Mouse (Mus musculus): ENCODE data around the gene Tmem41b. TPM values are rescaled to one million over a fixed set of nuclear protein-coding genes. Genes with fewer than 3 reads are reported as not detected.
"Not testable (repeated sequence)": the region's sequence is repeated elsewhere in the genome, so short reads cannot be mapped to it uniquely, and the experiment has no call there.

The Tmem41b gene
- polyA plus RNA-seq, 1 experiment from 2014 or later: 62.6 TPM

DNA sequence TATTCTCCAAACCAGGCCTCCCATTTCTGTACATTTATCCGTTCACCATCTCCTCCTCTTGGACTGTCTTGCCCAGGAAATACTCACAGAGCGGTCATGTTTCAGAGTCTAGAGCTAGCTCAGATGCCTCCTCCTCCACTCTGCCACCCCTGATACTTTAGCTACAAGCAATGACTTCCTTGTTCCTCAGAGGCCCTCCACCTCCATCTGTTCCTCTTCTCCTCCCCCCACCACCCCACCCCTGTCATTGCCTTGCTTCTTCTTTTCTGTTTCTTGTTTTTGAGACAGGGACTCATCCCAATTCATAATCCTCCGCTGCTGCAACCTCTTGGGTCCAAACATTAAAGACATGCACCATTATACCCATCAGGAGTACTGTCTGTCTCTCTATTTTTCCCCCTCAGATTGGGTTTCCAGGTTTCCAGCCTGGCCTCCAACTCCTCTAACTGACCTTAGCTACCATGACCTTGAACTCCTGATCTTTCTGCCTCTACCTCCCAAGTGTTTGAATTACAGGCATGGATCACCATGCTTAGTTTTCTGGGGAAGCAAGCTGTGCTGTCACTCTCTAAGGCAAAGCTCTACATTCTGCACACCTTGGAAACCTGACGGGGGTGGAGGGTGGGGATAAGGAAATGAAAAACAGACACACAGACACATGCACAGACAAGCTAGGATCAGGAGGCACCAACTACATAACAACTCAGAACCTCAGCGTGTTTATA, 19.9 kb upstream of the Tmem41b start:
- WGBS: 83% methylated on average over 5 of the region's 5 CpGs
- no peak overlapping the region for H3K4me2 ChIP-seq
- no peak overlapping the region for H3K4me3 ChIP-seq (replicated peaks)
- ATAC-seq (ENCODE audit: low FRiP score): no peak
- H3K36me3 ChIP-seq: no peaks in the 10 kb centered on the region
- no peak overlapping the region for H3K27ac ChIP-seq (replicated peaks)
- no peak overlapping the region for H3K9ac ChIP-seq (replicated peaks)
- no peaks in the 10 kb centered on the region for H3K27me3 ChIP-seq (replicated peaks)
- no peaks in the 10 kb centered on the region for H3K4me1 ChIP-seq
- H3K9me3 ChIP-seq (replicated peaks): no peaks in the 10 kb centered on the region

DNA sequence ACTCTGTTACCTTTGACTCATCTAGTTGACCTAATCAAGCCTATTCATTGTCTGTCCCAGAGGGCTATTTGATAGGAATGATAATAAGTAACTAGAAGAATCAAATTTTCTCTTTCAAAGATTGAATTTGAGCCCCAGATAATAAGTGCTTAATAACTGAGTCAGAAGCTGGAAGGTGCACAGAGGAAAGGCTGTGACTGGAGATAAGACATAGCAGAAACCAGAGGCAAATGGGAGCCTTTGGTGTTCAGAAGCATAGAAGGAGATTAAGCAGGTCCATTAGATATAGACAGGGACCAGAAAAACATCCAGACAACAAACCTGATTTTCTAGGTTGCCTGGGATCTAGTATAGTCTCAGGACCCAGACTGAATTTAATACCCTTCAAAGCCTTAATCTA, 19.2 kb upstream of the Tmem41b start:
- H3K4me2 ChIP-seq: no peak overlapping the region
- H3K9ac ChIP-seq (replicated peaks): no peak overlapping the region
- no peaks in the 10 kb centered on the region for H3K4me1 ChIP-seq
- ATAC-seq (ENCODE audit: low FRiP score): no peak
- no peaks in the 10 kb centered on the region for H3K27me3 ChIP-seq (replicated peaks)
- no peaks in the 10 kb centered on the region for H3K9me3 ChIP-seq (replicated peaks)
- H3K27ac ChIP-seq (replicated peaks): no peak overlapping the region
- H3K36me3 ChIP-seq: no peaks in the 10 kb centered on the region
- H3K4me3 ChIP-seq (replicated peaks): no peak overlapping the region

DNA sequence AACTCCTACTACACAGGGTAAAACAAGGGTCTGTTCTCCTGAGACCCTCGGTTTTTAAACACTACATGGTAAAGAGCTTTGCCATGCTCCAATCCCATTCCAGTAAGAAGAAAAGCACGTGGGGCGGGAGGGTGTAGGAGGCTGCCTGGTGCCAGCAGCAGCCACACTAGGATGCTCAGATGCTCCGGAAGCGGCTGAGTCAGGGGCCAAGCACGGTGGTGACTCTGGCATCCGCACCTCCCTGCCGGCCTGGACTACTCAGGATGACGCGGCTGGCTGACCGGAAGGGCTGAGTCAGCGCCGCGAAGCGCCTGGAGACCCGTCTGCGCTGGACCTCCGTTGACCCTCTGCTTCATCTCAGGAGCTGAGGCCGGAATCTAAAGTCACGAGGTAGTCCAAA, 16.2 kb upstream of the Tmem41b start:
- H3K9ac ChIP-seq (replicated peaks): peak overlapping the region; percentile 41
- ATAC-seq (ENCODE audit: low FRiP score): peak; percentile 61; the same call in 1 of the 2 replicates
- H3K4me2 ChIP-seq: peak overlapping the region; percentile 54
- no peak overlapping the region for H3K27ac ChIP-seq (replicated peaks)
- no peaks in the 10 kb centered on the region for H3K4me1 ChIP-seq
- H3K9me3 ChIP-seq (replicated peaks): no peaks in the 10 kb centered on the region
- 27% methylated on average over 20 of the region's 20 CpGs for WGBS
- no peaks in the 10 kb centered on the region for H3K27me3 ChIP-seq (replicated peaks)
- H3K4me3 ChIP-seq (replicated peaks): peak overlapping the region; percentile 4; the same call in 1 of the 2 replicates
- no peaks in the 10 kb centered on the region for H3K36me3 ChIP-seq

DNA sequence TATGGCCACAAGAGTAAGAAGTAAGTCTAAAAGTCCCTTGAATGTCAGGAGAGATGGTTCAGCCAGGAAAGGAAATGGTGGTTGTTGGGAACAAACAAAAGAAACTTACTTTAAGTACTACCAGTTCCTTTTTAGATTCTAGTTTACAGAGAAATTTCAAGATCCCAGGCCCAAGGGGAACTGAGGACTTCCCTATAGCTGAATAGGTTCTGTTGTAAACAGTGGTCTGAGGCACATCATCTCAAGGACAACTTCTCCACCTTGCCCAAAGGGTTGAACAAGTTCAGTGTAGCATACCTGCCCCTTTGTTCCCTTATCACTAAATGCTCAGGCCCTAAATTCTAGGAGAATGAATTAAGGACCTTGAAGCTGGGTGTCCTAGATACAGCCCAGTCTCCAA, 15.4 kb upstream of the Tmem41b start:
- Histone ChIP-seq H3K9ac (replicated peaks) (no peak overlapping the region), H3K4me1 (no peaks in the 10 kb centered on the region), H3K27me3 (replicated peaks) (no peaks in the 10 kb centered on the region), H3K4me3 (replicated peaks) (no peak overlapping the region), H3K36me3 (no peaks in the 10 kb centered on the region), H3K27ac (replicated peaks) (no peak overlapping the region), H3K9me3 (replicated peaks) (no peaks in the 10 kb centered on the region), H3K4me2 (no peak overlapping the region)
- ATAC-seq (ENCODE audit: low FRiP score): no peak

DNA sequence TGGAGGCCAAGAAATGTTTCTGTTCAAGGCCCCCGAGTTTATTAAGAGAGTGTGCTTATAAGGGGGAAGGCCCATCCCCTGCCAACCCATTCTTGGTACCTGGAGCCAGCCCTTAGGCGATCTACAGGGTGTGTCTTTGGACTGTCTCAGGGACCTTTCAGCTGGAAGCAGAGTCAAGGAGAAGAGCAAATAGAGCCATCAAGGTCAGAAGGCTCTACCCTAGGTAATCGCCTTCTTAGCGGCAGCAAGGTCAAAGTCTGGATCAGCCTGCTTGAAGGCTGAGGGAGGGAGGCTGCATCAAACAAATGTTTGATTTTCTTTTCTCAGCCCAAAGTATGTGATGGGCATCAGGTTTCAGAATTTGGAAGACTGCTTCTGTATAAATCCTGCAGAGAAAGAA, 11.7 kb upstream of the Tmem41b start:
- H3K9me3 ChIP-seq (replicated peaks): no peaks in the 10 kb centered on the region
- H3K27ac ChIP-seq (replicated peaks): no peak overlapping the region
- H3K27me3 ChIP-seq (replicated peaks): no peaks in the 10 kb centered on the region
- WGBS: 90% methylated on average over 4 of the region's 4 CpGs
- no peak overlapping the region for H3K4me3 ChIP-seq (replicated peaks)
- no peak for ATAC-seq (ENCODE audit: low FRiP score)
- H3K36me3 ChIP-seq: no peaks in the 10 kb centered on the region
- H3K9ac ChIP-seq (replicated peaks): no peak overlapping the region
- no peak overlapping the region for H3K4me2 ChIP-seq
- no peaks in the 10 kb centered on the region for H3K4me1 ChIP-seq

DNA sequence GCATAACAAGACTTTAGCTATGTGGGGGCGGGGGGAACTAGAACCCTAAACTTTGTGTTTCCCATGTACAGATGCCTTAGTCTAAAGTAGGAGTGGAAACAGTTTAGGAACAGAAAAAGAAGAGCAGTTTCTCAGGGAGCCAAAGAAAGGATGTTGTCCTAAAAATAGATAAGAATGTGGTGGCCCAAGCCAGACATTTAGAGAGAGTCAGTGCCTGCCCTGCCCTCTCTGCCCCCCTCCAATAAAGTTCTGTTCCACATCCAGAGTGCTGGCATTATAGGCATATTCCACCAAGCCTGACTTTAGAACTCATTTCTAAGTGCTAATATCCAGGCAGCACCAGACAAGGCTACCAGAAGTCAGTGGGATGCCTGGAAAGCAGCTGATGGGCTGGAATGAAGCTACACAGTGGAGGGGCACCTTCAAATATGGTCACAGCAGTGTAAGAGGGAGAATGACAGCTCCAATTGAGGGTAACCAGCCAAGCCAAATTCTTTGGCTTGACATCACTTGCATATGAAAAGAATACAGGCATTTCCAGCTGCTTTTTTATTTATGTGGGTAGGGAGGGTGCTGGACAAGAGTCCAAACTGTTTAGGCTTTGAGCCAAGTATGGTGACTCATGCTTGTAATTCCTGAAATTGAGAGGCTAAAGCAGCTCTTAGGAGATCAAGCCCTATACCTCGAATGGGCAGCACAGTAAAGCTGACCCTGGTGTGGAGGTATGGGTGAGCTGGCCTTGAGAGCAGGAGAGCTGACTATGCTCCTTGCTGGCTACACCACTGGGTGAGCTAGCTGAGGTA, 6.6 kb upstream of the Tmem41b start:
- no peak for ATAC-seq (ENCODE audit: low FRiP score)
- no peak overlapping the region for H3K4me2 ChIP-seq
- no peak overlapping the region for H3K4me3 ChIP-seq (replicated peaks)
- no peak overlapping the region for H3K27ac ChIP-seq (replicated peaks)
- no peaks in the 10 kb centered on the region for H3K4me1 ChIP-seq
- H3K9me3 ChIP-seq (replicated peaks): no peaks in the 10 kb centered on the region
- no peaks in the 10 kb centered on the region for H3K36me3 ChIP-seq
- H3K9ac ChIP-seq (replicated peaks): no peak overlapping the region
- WGBS: 64% methylated on average over 2 of the region's 2 CpGs
- H3K27me3 ChIP-seq (replicated peaks): no peaks in the 10 kb centered on the region

DNA sequence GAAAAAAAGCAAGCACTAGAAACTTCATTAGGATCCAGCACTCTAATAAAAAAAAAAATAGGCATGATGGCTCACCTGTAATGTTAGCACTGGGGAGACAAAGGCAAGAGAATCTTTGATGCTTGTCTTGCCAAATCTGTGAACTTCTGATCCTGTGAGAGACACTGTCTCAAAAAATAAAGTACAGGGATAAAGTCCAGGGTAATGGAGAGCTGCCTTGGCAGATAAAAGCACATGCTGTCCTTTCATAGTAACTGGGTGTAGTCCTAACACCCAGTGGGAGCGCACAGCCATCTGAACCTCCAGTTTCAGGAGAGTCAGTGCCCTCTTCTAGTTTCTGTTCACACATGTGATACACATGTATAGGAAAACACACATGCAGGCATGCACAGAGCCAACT, 4.6 kb upstream of the Tmem41b start:
- Histone ChIP-seq H3K27ac (replicated peaks) (no peak overlapping the region), H3K27me3 (replicated peaks) (no peaks in the 10 kb centered on the region), H3K4me2 (no peak overlapping the region), H3K4me1 (no peaks in the 10 kb centered on the region), H3K9me3 (replicated peaks) (no peaks in the 10 kb centered on the region), H3K36me3 (no peaks in the 10 kb centered on the region), H3K4me3 (replicated peaks) (no peak overlapping the region), H3K9ac (replicated peaks) (no peak overlapping the region)
- 94% methylated on average over 1 of the region's 1 CpGs for WGBS
- ATAC-seq (ENCODE audit: low FRiP score): no peak

DNA sequence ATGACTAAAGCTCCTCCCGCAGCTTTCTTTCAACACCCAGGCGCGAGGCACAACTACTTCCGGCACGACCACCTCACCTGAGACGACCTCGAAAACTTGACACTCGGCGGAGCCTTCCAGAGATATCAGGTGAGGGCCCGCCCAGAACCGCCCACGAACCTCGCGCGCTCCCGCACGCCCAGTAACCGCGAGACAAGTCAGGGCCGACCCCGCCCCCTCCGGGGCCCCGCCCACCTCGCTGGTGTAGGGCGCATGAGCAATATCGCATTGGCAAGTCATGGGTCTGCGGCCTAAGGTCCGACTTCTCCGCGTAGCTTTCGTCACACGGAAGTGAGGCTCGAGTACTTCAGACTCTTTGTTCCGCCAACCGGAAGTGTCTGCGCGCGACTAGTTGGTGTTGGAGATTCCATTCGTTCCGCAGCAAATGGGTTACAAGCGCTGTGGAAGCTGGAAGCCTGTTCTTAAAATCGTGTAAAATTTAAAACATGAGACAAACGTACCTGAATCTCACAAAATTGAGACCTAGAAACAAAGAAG, 528 bp downstream of the Tmem41b start:
- H3K9ac ChIP-seq (replicated peaks): peak overlapping the region; percentile 69
- peak overlapping the region; percentile 75 for H3K4me2 ChIP-seq
- peak; percentile 99 for ATAC-seq (ENCODE audit: low FRiP score)
- no peaks in the 10 kb centered on the region for H3K9me3 ChIP-seq (replicated peaks)
- no peaks in the 10 kb centered on the region for H3K27me3 ChIP-seq (replicated peaks)
- H3K4me1 ChIP-seq: peaks cover 17% of the 10 kb centered on the region
- peak overlapping the region; percentile 86 for H3K27ac ChIP-seq (replicated peaks)
- H3K36me3 ChIP-seq: peaks cover 11% of the 10 kb centered on the region
- H3K4me3 ChIP-seq (replicated peaks): peak overlapping the region; percentile 60
- under 1% methylated on average over 43 of the region's 43 CpGs for WGBS

DNA sequence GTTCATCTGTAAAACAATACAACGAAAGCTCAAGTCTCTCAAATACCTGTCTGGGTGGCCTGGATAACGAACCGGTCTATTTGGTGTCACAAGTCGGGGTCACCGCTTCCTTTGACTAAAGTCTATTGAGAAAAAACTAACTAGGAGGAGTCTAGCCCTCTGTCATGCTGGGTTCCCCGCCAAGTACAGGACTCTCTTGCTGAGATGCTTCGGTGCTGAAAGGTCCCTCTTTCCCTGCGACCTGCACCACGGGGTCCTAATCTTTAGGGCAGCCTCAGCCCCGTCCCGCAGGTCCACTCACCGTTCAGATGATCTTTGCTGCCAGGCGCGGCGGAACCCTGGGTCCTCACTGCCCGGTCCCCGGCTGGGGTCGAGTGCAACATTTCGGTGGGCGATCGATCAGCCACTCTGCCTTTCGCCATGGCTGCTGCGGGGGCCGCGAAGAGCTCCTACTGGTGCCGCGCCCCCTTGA, 1.0 kb downstream of the Tmem41b start:
- H3K9ac ChIP-seq (replicated peaks): peak overlapping the region; percentile 69
- peak overlapping the region; percentile 60 for H3K4me3 ChIP-seq (replicated peaks)
- peak; percentile 56 for ATAC-seq (ENCODE audit: low FRiP score)
- no peaks in the 10 kb centered on the region for H3K9me3 ChIP-seq (replicated peaks)
- H3K27me3 ChIP-seq (replicated peaks): no peaks in the 10 kb centered on the region
- peaks cover 11% of the 10 kb centered on the region for H3K36me3 ChIP-seq
- peak overlapping the region; percentile 74 for H3K27ac ChIP-seq (replicated peaks)
- under 1% methylated on average over 27 of the region's 27 CpGs for WGBS
- peaks cover 17% of the 10 kb centered on the region for H3K4me1 ChIP-seq
- peak overlapping the region; percentile 75 for H3K4me2 ChIP-seq

DNA sequence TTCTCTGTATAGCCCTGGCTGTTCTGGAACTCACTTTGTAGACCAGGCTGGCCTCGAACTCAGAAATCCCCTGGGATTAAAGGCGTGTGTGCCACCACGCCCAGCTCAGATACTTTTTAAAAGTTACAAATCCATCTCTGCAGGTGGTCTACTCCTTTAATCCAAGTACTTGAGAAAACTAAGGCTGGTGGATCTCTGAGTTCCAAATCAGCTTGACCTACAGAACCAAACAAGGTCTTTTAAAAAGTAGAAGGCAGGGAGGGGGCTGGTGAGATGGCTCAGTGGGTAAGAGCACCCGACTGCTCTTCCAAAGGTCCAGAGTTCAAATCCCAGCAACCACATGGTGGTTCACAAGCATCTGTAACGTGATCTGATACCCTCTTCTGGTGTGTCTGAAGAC, 2.1 kb downstream of the Tmem41b start:
- H3K9me3 ChIP-seq (replicated peaks); H3K27ac ChIP-seq (replicated peaks); H3K9ac ChIP-seq (replicated peaks); H3K27me3 ChIP-seq (replicated peaks); ATAC-seq (ENCODE audit: low FRiP score): not testable (repeated sequence)
- peaks cover 22% of the 10 kb centered on the region for H3K36me3 ChIP-seq
- 83% methylated on average over 5 of the region's 5 CpGs for WGBS
- peak overlapping the region; percentile 60; the same call in 1 of the 2 replicates for H3K4me3 ChIP-seq (replicated peaks)
- peak overlapping the region; percentile 75 for H3K4me2 ChIP-seq
- H3K4me1 ChIP-seq: peaks cover 17% of the 10 kb centered on the region

DNA sequence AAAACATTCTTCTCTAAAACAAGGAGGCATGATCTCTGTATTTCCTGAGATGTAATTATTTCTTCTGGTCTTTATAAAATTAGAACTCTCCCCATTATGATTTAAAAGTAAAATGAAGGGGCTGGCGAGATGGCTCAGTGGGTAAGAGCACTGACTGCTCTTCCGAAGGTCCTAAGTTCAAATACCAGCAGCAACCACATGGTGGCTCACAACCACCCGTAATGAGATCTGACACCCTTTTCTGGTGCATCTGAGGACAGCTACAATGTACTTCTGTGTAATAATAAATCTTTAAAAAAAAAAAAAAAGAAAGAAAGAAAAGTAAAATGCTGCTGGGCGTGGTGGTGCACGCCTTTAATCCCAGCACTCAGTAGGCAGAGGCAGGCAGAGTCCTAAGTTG, 9.6 kb downstream of the Tmem41b start:
- peaks cover 60% of the 10 kb centered on the region for H3K36me3 ChIP-seq
- not testable (repeated sequence) for H3K4me2 ChIP-seq; H3K9me3 ChIP-seq (replicated peaks); H3K4me1 ChIP-seq; H3K9ac ChIP-seq (replicated peaks); H3K27me3 ChIP-seq (replicated peaks); H3K27ac ChIP-seq (replicated peaks); ATAC-seq (ENCODE audit: low FRiP score); H3K4me3 ChIP-seq (replicated peaks)
- 71% methylated on average over 5 of the region's 5 CpGs for WGBS

Measured in neural tube, embryonic 15.5 days (tissue).